Mouse (Mus musculus) ES-E14 (cell line): Measurements from ENCODE around the gene Elovl1.

Experiments used
- CHD2 ChIP-seq: IDR thresholded peaks from 2 replicates; pipeline ENCODE4 v1.6.1; 2014; ENCODE audit warnings: mild to moderate bottlenecking, low read depth, low read length, inconsistent platforms
- HCFC1 ChIP-seq: IDR thresholded peaks from 2 replicates; pipeline ENCODE4 v1.6.1; 2012; ENCODE audit warnings: low read length, inconsistent platforms, borderline replicate concordance; ENCODE audit not compliant: insufficient read depth
- ZNF384 ChIP-seq: IDR thresholded peaks from 2 replicates; pipeline ENCODE4 v1.6.1; 2012; ENCODE audit warnings: low read depth, low read length, inconsistent platforms

GRCm38 (mm10) chr4:118445781-118446414 lies 18.0 kb downstream of the Elovl1 start:
- TF ChIP-seq ZNF384: no peak
- TF ChIP-seq CHD2: no peak
- no peak for TF ChIP-seq HCFC1
